20 mouse cellular contexts compared by ENCODE assay signal in the genomic region with DNA sequence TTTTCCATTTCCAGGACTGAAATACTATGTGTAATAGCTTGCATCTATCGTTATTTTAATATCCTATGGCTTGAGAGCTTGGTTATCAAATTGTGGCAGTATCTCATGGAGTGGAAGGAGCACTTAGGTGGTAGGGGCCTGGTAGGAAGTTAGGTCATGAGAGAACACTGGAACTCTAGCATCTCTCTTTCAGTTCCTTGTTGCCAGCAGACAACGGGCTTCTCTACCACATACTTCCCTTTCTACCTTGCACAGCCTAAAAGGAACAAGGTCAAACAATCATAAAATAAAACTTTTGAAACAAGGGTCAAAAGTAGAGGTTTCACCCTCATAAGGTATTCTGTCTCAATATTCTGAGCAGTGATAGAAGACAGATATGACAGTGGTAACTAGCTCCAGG. TPM values are rescaled to one million over a fixed set of nuclear protein-coding genes. Genes with fewer than 3 reads are reported as not detected.
DNase-seq lines count a peak whose midpoint lies in the region; ATAC-seq and TF ChIP-seq lines count a peak whose summit lies in the region.
"Had no signal": no experiment of that assay in that cellular context is flagged by ENCODE, and none has a peak within 500 bp of the region (broad histone marks: within the 10 kb centered on the region; RNA-seq: fewer than 3 reads in every experiment).

No protein-coding gene starts in this region.

- TF ChIP-seq CTCF in lung, adult 2 months (IDR thresholded peaks at IDR 0.05; ENCODE audit: insufficient read depth, low read length) = no peak
- TF ChIP-seq CTCF in MEL (IDR thresholded peaks at IDR 0.05 in 2 of 3, conservative IDR thresholded peaks at IDR 0.05 in 1 of 3; ENCODE audit: control insufficient read depth in 1 of 3, insufficient read depth in 1 of 3, low read depth in 2 of 3, low read length in 3 of 3, poor library complexity in 1 of 3, severe bottlenecking in 1 of 3) = no peak

- 0 out of 4 replicates have a peak, but pooled peaks of 1 of the 2 experiments have one; percentile 10 for TF ChIP-seq EP300 in MEL (IDR thresholded peaks at IDR 0.05; ENCODE audit: low read depth in 1 of 2, low read length in 2 of 2)

- H3K4me3 ChIP-seq in lung, adult 2 months (replicated peaks; ENCODE audit: extremely low read depth, low read depth, low read length) = no peak overlapping the region
- H3K4me3 ChIP-seq in MEL (ENCODE audit: control insufficient read depth in 1 of 2, insufficient read depth in 1 of 2, low read depth in 2 of 2, low read length in 2 of 2) = no peak overlapping the region
- H3K4me3 ChIP-seq: embryonic facial prominence, embryonic 12.5 days; forebrain, embryonic 15.5 days; heart, embryonic 13.5 days; hindbrain, embryonic 15.5 days had no signal

- TF ChIP-seq POLR2A in lung, adult 2 months (IDR thresholded peaks at IDR 0.05; ENCODE audit: borderline replicate concordance, extremely low read depth, low read depth, low read length) = no peak
- TF ChIP-seq POLR2A in MEL (IDR thresholded peaks at IDR 0.05; ENCODE audit: control insufficient read depth in 1 of 2, insufficient read depth in 1 of 2, low read depth in 1 of 2, low read length in 2 of 2, poor library complexity in 1 of 2) = no peak

- no peaks in the 10 kb centered on the region for H3K27me3 ChIP-seq in MEL (ENCODE audit: control insufficient read depth in 1 of 2, insufficient read depth in 2 of 2, low read length in 2 of 2)
- H3K27me3 ChIP-seq in splenic B cell, adult 2 months (ENCODE audit: control insufficient read depth, insufficient read depth, low read length, poor library complexity, severe bottlenecking) = no peaks in the 10 kb centered on the region
- H3K27me3 ChIP-seq: embryonic facial prominence, embryonic 12.5 days; forebrain, embryonic 15.5 days; heart, embryonic 13.5 days; hindbrain, embryonic 15.5 days; Patski had no signal

- H3K9me3 ChIP-seq in MEL (replicated peaks; ENCODE audit: insufficient read depth, low read length) = no peaks in the 10 kb centered on the region
- H3K9me3 ChIP-seq: embryonic facial prominence, embryonic 12.5 days; forebrain, embryonic 15.5 days; G1E; heart, embryonic 13.5 days; hindbrain, embryonic 15.5 days had no signal

- no peak overlapping the region for H3K9ac ChIP-seq in MEL (ENCODE audit: control insufficient read depth, low read depth, low read length, poor library complexity, severe bottlenecking)
- H3K9ac ChIP-seq: embryonic facial prominence, embryonic 12.5 days; forebrain, embryonic 15.5 days; heart, embryonic 13.5 days; hindbrain, embryonic 15.5 days had no signal

- ATAC-seq in megakaryocyte, adult 5-6 weeks (ENCODE audit: poor library complexity, severe bottlenecking) = peak; percentile 85
- ATAC-seq: forebrain, embryonic 15.5 days; Patski had no signal

- WGBS in lung, adult 2 months = 77% methylated on average over 2 of the region's 2 CpGs

- peak; percentile 3 for DNase-seq in lung, postnatal 36 days
- no peak for DNase-seq in lung, adult 2 months
- DNase-seq in MEL (ENCODE audit: low read depth, low spot score) = peak; percentile 74
- DNase-seq in splenic B cell, adult 2 months (ENCODE audit: low read depth, low spot score) = peak; percentile 48
- no peak for DNase-seq in cerebellum, postnatal 25 days
- no peak for DNase-seq in frontal cortex, postnatal 36 days (ENCODE audit: low spot score in 2 of 2)
- DNase-seq: adrenal gland, adult 2 months; adrenal gland, postnatal 25 days; cerebellum, adult 18-20 months; cerebellum, postnatal 10 days; gastrocnemius, postnatal 14 days; heart, adult 11 months; heart, postnatal 36 days had no signal

- H3K4me1 ChIP-seq in lung, adult 2 months (ENCODE audit: control insufficient read depth, insufficient read depth, low read length) = no peaks in the 10 kb centered on the region
- H3K4me1 ChIP-seq in MEL (ENCODE audit: control insufficient read depth in 1 of 2, insufficient read depth in 2 of 2, low read length in 2 of 2) = peaks cover 17 to 21% of the 10 kb centered on the region in 2 experiments
- H3K4me1 ChIP-seq: embryonic facial prominence, embryonic 12.5 days; forebrain, embryonic 15.5 days; heart, embryonic 13.5 days; hindbrain, embryonic 15.5 days had no signal

- H3K27ac ChIP-seq in MEL (ENCODE audit: control insufficient read depth, low read depth, low read length) = no peak overlapping the region; the same call in 1 of the 2 replicates
- H3K27ac ChIP-seq: embryonic facial prominence, embryonic 12.5 days; forebrain, embryonic 15.5 days; heart, embryonic 13.5 days; hindbrain, embryonic 15.5 days had no signal

- H3K79me2 ChIP-seq in MEL (ENCODE audit: control insufficient read depth, insufficient read depth, low read length, poor library complexity) = no peaks in the 10 kb centered on the region

- H3K36me3 ChIP-seq in MEL (ENCODE audit: control insufficient read depth in 1 of 2, insufficient read depth in 2 of 2, low read length in 2 of 2) = peaks cover 0 to 36% of the 10 kb centered on the region in 2 experiments; a peak in 2 of 4 replicates
- H3K36me3 ChIP-seq in splenic B cell, adult 2 months (ENCODE audit: control insufficient read depth, insufficient read depth, low read length, poor library complexity, severe bottlenecking) = no peaks in the 10 kb centered on the region
- H3K36me3 ChIP-seq: embryonic facial prominence, embryonic 12.5 days; forebrain, embryonic 15.5 days; G1E; heart, embryonic 13.5 days; hindbrain, embryonic 15.5 days had no signal

- no peak for TF ChIP-seq RAD21 in MEL (IDR thresholded peaks at IDR 0.05; ENCODE audit: low read depth, low read length)

TF ChIP-seq in MEL, 35 proteins besides CTCF, POLR2A, EP300 and RAD21:
- TF ChIP-seq GATA1 (IDR thresholded peaks at IDR 0.05; ENCODE audit: low read depth, low read length) (peak; percentile 28; the same call in 1 of the 2 replicates), NELFE (IDR thresholded peaks at IDR 0.05; ENCODE audit: low read depth, low read length) (no peak)
TF ChIP-seq in MEL: peak in this region for 1.

RNA-seq across cellular contexts. Expression of a gene that starts 38.3 kb away (rescaled TPM):
- 0.57 and 0.83 TPM in 2 replicates for polyA plus RNA-seq in lung, adult 2 months (2012; rRNA removed)
- 0.08 TPM in 1 of 2 replicates, not detected in the other for total RNA-seq in MEL (2012; rRNA removed)
- not detected for polyA plus RNA-seq in MEL (2012; ENCODE audit: insufficient read depth in 1 of 2, insufficient read length in 2 of 2, low read depth in 1 of 2, low replicate concordance in 2 of 2, missing spikeins in 1 of 2)
- total RNA-seq in megakaryocyte, adult 5-6 weeks (2015) = 1.5 and 1.9 TPM in 2 replicates
- total RNA-seq in megakaryocyte, adult 5-6 weeks (2017) = 0.95 and 1.1 TPM in 2 replicates
- polyA plus RNA-seq: G1E had no signal

Comparison
In these comparisons a context has a peak if more than half of its experiments do, and no peak if none do; other contexts are left out.
1. DNase-seq: peak in lung, postnatal 36 days (single experiment), MEL (single experiment) and splenic B cell, adult 2 months (single experiment); none in lung, adult 2 months (single experiment), cerebellum, postnatal 25 days (0 of 2) and frontal cortex, postnatal 36 days (0 of 2).